Mouse (Mus musculus) embryo, embryonic 11.5 days (tissue): Measurements from ENCODE around the gene Tcp11.

ENCODE experiments used
- DNase-seq: peaks from one replicate; pipeline ENCODE4 v3.0.0-alpha.2; 2012; ENCODE audit warnings: low read depth, low spot score

Tcp11 gene

DNA sequence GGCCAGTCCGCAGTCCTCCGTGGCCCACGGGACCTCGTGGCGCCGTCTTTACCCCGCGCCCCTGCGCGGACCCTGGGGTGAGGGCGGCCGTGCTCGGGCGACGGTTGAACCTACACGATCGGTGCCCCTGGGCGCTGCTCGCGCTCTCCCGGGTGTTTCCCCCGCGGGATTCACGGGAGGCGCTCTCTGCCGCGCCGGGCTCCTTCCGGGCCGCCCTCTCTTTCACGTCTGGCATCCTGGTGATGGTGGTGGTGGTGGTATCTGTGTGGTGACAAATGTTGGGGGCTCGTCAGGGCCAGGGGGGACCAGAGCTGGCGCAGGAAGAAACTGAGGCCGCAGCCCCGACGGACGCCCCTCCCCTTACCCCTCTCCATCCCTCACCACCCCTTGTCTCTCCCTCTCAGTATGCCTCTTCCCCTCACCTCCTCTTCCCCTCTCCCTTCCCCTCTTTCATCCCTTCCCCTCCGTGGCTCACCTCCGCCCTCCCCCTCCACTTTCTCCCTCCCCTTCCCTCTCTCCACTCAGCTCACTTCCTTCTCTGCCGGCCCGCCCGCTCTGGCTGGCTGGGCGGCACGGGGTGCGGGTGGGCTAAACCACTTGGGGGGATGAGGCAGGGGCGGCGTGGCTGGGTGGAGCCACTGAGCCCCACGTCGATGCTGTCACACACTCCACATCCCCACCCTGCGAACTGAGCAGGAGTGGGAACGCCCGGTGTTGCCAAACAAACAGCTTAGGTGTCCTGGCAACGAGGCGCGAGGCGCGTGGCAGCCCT lies at the start of gene Tcp11:
Gene Tcp11 (minus strand): TSS at position 595 of the 772 bp plus-strand sequence.
- peak; percentile 75 for DNase-seq

DNA sequence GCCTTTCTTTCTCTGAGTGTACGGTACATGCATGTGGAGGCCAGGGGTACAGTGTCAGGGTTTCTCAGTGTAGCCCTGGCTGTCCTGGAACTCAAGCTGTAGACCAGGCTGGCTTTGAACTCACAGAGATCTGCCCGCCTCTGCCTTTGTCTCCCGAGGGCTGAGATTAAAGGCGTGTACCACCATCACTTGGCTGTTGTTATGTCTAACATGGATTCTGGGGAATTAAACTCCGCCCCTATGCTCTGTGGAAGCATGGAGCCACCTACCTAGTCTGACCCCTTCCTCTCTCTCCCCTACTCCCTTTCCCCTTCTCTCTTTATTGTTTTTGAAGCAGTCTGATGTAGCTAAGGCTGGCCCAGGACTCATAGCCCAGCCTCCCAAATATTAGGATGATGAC lies 49.4 kb upstream of the Tcp11 start:
- DNase-seq = no peak

DNA sequence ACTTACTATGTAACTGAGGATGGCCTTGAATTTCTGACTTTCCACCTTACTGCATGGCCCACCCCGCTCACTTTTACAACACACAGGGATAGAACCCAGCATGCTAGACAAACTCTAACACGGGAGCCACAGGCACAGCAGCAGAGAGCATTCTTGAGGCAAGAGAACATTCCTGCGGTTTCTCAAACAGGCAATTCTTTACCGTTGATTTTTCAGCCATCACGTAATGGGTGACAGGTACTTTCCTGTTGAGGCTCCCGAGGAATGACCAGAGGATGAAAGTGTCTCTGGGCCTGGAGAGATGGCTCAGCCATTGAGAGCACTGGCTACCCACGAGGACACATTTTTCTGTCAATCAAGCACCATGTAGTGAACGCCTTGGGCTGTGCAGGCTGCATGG lies 43.9 kb upstream of the Tcp11 start:
- DNase-seq = no peak

DNA sequence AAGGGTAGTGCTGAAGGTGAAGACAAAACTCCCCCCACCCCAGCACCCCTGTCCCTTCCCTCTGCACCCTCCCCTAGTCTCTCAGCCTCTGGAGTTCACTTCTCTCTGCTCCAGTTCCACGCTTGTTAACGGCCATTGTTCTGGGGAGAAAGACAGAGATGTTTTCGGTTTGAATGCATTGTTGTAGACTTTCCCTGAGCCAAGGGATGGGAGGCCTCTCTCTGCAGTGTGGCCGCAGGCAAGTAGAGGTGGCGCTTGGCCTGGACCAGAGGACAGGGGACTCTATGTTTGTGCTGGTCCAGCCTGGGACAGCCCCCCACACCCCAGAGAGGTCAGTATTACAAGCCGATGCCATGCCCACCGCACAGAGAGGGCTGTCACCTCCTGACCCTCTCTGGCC lies 43.2 kb upstream of the Tcp11 start:
- DNase-seq = no peak

DNA sequence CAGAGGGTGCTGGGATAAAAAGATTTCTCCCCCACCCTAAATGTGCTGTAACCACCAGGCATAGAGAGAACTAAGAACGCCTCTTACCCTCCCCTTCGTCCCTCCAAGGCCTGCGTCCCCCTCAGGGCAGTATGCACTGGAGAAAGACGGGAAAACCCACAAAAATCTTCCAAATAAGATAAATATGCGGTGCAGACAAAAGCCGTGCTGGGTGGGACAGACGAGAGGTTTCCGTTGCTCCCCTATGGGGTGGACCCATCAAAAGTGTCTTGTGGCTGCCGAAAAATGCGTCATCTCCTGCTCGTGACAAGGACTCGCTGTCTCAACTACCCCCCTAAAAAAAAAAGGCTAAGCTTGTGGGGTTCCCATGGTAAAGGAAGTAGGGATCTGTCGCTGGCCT lies 42.5 kb upstream of the Tcp11 start:
- no peak for DNase-seq

DNA sequence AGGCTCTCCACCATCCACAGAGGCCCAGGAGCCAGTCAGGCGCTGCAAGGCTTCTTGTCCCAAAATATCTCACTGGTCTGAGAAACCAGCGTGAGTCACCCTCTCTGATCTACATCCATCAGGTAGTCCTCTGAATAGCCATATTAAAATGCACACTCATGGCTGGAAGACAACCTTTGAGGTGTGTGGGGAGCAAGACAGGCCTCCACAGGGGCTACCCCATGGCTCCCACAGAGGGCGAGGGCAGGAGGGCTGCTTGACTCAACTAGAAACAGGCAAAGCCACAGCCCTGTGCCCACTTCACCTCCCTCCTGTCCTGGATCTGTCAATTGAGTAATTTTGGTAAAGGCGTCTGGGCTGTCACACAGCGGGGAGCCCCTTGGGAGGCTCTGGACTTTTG lies 40.0 kb upstream of the Tcp11 start:
- no peak for DNase-seq

DNA sequence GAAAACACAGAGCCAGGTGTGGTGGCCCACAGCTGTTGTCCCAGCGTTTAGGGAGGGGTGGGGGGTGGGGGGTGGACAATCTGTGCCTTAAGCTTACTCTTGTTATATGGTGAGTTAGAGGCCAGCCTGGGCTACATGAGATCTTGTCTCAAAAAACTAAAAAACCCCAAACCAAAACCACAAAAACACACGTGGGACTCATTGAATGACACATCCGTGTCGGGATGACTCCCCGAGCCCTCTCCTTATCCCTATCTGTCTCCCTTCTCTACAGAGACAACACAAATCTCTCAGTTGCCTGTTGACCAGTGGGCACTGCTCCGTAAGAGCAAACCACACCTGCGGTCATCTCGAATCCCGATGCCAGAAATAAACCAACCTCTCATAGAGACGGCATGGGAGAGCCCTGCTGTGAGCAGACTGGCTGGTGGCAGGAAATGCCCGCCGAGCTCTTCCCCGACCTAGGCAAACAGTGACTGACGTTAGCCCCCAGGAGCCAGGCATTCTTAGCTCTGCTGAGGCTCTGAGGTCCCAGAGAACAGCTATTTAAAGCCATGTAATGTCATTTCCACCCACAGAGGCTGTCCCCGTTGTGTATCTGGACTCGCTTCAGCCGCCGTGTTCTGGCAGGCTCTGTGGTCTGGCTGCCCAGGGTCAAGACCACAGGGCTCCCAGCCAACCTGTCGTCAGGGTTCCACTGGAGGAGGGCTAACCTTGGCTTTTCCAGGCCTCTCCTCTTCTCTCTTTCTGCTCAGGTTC lies 37.2 kb upstream of the Tcp11 start:
- DNase-seq = no peak

DNA sequence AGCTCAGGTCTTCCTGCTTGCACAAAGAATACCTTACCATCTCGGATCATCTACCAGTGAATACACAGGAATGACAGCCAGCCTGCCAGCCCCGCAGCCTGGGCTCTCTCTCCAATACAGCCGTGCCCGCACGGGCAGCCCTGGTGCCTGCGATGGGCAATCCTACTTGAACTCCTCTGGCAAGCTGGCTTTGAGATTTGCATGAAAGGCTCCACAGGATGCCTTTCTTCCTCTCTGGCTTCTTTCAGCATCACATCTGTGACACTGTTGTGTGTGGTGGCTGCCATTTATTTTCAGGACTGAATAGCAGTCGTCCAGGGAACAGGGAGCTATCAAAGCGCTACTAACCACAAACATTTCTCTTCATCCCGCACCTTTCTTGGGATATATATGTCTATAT lies 35.9 kb upstream of the Tcp11 start:
- no peak for DNase-seq

DNA sequence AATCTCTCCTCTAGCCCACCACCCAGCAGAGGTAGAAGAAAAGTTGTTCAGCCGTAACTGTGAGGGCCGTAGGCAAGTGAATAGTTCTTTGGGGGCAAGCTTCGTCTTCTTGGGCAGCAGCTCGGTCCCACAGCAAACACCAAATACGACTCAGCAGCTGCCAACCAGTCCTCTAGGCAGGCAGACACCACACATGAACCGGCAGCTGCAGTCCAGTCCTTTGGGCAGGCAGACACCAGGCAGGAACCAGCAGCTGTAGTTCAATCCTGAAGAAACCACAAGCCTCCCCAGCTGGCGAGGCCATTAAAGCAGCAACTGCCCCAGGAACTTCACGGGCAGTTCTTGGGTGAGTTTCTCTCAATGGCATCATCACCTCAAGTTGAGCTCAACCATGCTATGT lies 31.8 kb upstream of the Tcp11 start:
- DNase-seq = no peak

DNA sequence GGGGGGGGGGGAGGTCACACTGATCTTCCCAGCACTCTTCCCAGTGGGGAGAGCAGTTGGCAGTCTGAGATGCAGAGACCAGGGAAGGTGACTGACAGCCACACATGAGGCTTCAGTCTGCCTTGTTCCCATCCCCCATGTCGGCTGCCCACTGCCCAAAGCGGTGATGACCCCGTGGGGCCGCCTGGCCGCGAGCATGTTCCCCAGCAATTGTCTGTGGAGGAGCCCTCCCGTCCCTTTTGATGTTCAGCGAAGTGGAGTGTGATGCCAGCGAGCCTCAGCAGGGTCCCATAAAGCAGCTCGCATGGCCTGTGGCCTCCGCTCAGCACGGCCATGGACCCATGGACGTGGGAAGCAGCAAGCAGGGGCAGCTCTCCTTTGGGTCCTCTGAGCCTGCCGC lies 26.8 kb upstream of the Tcp11 start:
- DNase-seq = no peak

DNA sequence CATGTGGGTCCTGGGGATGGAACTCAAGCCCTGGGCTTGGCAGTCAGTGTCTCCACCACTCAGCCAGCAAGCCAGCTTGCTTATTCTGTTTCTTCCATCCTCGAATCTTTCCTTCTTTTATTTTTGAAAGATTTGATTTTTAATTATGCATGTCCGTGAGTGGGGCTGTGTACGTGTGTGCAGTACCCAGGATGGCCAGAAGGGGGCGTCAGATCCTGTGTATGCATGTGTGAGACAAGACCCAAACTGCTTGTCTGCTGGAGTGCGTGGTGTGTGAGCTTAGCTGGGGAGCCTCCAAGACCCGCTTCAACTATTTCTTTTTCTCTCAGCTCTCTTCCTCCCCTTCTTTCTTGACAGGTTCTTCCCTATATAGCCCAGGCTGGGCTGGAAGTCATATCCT lies 25.9 kb upstream of the Tcp11 start:
- no peak for DNase-seq

DNA sequence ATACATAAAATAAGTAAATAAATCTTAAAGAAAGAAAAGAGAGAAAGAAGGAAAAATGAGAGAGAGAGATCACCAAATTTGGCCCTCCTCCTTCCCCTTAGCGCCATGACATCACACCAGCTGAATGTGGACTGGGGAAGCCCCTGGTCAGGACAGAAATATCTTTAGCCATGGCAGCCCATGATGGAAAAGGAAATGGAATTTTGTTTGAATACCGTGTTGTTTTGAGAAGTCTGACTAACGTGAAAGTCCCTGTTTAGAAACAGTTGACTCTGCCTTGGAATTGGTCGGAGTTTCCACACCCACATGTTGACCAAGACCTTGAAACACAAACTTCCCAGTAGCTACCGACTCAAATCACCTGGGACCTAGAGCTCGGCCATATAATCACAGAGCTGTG lies 24.0 kb upstream of the Tcp11 start:
- DNase-seq = no peak

DNA sequence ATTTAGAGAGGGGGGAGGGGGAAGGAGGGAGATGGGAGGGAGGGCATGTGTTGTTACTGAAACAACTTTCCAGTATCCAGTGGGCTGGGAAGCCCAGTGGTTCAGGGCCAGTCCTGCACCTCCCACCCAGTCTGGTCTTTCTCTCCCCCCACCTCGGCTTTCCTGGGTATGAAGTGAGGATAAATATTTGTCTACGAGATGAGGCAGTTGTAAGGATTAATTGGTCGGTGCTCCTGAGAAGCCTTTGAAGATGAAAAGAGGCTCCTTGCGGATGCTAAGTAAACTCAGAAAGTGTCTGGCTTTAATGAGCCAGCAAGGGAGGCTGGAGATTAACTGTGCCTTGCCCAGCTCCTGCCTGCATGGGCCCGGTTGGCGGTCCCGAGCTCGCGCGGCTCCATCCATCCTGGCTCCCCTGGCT lies 21.5 kb upstream of the Tcp11 start:
- DNase-seq = no peak

DNA sequence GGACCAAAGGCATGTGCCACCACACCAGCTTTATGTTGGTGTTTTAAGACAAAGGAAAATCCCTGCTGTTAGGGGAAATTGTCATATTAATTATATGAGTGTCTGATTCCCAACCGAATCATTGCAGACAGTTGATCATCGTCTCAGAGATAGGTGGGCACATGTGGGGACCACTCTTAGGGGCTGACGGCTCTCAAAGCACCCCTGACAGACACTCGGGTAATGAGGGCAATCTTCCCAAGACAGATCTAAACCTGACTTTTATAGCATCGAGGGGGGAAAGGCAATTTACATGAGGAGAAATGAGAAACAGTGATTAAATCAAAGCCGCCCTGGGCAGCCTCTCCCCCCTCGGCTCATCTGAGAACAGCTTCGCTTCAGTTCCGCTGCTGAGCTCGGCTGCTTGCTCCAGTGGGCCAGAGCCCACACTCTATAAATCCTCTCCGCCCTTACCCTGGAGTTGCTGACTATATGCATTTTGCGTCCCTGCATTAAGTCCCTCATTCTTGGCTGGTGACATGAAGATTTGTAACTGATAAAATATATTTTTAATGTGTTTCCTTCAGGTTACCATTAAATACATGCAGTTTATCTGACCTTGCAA lies 20.9 kb upstream of the Tcp11 start:
- DNase-seq = no peak

DNA sequence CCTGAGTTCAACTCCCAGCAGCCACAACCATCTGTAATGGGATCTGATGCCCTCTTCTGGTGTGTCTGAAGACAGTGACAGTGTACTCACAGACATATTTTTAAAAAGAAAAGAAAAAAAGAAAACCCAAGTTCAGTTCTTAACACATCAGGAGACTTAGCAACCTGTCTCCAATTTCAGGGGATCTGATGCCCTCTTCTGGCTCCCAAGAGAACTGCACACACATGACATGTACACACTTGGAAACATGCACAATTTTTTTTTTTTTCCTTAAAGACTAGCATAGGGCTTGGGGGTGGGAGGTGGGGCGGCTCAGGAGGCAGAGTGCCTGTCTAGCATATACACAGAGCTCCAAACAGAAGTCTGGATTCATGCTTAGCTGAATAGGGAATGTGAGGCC lies 20.2 kb upstream of the Tcp11 start:
- DNase-seq = no peak

DNA sequence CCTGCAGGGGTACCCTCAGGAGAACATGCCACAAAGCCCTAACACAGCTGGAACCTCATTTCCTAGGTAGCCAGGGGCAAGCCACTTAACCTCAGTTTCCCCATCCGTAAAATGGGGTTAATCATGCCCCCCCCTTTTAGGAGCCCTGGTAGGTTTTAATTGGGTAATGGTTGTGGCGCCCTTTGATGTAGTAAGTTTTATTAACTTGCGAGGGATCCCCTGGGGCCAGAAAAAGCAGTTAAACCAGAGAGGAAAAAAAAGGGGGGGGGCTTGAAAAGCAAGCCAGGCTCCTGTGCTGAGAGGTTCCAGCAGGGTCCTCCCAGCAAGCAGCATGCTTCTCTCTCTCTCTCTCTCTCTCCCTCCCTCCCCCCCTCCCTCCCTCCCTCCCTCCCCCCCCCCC lies 18.6 kb upstream of the Tcp11 start:
- no peak for DNase-seq

DNA sequence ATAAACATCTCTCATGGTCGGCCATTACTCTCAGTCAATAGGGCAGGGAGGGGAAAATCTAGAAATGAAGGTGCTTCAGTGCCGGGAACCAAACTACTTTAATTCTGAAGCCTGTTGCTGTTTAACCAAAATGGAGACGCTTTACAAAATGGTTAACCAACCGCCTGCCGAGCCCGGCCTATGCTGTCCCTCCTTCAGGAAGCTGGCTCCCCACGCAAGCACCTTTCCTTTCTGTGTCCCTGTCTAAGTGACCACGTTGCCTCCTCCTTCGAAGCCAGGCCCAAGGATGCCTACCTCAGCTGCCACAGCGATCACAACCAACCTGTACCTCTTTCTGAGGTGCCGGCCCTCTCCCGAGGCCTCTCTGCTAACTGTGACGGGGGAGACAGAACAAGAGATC lies 16.9 kb upstream of the Tcp11 start:
- DNase-seq = no peak

DNA sequence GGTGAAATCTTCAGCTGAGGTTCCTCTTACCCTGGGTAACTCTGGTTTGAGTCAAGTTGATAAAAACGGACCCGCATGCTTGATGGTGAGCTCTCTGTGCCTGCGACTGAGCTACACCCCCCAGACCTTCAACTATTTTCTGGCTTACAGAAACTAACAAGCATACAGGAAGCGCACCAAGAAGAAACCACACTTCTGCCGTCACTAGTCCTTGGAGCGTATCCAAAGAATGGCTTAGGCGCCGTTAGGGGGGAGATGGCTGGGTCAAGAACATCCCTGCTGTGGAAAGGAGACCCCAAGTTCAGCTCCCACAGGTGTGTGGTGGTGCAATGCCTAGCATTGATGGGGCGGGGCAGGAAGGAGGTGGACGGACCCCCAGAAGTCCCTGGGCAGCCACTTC lies 16.0 kb upstream of the Tcp11 start:
- no peak for DNase-seq

DNA sequence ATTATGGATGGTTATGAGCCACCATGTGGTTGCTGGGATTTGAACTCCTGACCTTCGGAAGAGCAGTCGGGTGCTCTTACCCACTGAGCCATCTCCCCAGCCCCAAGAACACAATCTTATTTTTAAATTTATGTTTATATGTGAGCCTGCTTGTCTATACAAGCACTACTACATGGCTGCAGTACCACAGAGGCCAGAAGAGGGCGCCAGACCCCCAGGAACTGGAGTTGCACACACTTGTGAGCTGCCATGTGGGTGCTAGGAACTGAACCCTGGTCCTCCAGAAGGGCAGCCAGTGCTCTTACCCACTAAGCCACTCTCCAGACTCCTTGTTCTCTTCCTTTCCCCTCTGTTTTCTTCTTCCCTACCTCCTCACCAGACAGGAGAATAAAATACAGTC lies 13.4 kb upstream of the Tcp11 start:
- DNase-seq = no peak

DNA sequence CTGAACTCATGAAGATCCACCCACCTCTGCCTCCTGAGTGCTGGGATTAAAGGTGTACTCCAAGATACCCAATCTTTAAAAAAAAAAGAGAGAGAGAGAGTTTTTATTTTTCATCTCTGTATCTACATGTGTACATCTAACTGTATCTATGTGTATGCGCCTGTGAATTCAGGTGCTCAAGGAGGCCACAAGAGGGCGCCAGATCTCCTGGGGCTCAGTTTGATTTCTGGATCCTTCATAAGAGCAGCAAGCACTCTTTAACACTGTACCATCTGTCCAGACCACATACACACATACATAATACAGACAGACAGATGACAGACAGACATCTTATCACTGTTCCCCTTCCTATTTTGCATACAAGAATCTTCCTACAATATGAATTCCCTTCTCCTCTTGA lies 11.9 kb upstream of the Tcp11 start:
- no peak for DNase-seq

DNA sequence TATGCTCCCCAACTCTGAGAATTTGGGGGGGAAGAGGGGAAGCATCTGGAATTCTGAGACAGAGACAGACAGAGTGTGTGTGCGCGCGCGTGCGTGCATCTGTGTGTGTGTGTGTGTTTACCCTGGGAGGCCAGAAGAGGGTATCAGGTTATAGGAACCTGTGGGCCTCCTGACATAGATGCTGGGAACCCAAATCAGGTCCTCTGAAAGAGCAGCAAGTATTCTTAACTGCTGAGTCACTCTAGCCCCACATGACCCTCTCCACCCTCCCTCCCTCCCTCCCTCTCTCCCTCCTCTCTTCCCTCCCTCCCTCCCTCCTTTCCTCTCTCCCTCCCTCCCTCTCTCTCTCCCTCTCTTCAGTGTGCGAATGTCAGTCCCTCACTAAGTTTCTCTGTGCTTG lies 8.3 kb upstream of the Tcp11 start:
- DNase-seq = no peak

DNA sequence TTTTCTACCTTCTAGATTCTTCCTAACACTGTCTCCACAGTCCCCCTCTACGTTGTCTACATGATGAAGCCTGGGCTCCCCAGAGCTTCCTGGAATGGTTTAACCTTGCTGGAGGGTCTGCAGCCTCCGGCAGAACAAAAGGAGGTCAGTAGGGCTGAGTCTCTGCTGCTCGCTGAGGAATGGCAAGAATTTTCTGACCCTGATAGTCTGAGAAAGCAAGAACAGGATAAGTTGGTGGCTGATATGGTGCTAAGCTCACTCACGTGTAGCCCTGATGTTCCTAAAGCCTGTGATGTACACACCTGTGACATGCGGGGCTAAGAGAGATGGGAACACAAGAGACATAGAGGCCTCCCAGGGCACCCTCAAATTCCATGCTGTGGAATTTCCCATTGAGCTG lies 7.0 kb upstream of the Tcp11 start:
- DNase-seq = no peak

DNA sequence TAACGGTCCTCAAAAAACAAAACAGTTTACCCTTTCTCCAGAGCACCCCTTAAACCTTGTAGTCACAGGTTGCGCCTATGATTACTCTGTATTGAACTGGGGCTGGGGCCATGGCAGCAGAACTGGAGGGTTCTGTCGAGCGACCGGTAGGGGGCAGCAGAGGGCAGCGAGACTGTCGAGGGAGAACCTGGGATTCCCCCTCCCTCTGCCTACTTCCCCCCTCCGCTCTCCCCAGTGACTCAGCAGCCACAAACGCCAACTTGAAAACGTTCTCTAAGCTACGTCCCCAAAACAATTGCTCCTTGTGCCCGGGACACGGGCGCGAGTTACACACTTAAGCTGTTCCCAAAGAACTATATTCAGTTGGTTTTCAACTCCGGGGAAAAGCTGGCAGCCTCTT lies 4.5 kb upstream of the Tcp11 start:
- DNase-seq = peak; percentile 83
